Mouse (Mus musculus): ENCODE data around the gene Setd2. TPM values are rescaled to one million over a fixed set of nuclear protein-coding genes. Genes with fewer than 3 reads are reported as not detected.
A peak's percentile ranks its signal among the peaks of the same experiment; 100 is the strongest.

Gene Setd2
- total and polyA plus RNA-seq, 3 experiments = 28.2 to 105 (median 59.2) TPM

GRCm38 (mm10) chr9:110649775-110650174 is 117.4 kb downstream of the Setd2 start:
- Histone ChIP-seq H3K4me1 (ENCODE audit: control insufficient read depth in 1 of 2, insufficient read depth in 2 of 2, low read length in 2 of 2) (peaks cover 2 to 18% of the 10 kb centered on the region in 2 experiments), H3K36me3 (ENCODE audit: control insufficient read depth in 1 of 2, insufficient read depth in 2 of 2, low read length in 2 of 2) (no peaks in the 10 kb centered on the region; a peak in 2 of 4 replicates), H3K9ac (ENCODE audit: control insufficient read depth, low read depth, low read length, poor library complexity, severe bottlenecking) (no peak overlapping the region), H3K9me3 (replicated peaks; ENCODE audit: insufficient read depth, low read length) (no peaks in the 10 kb centered on the region), H3K4me3 (ENCODE audit: control insufficient read depth in 1 of 2, insufficient read depth in 1 of 2, low read depth in 2 of 2, low read length in 2 of 2) (no peak overlapping the region), H3K27ac (ENCODE audit: control insufficient read depth, low read depth, low read length) (no peak overlapping the region), H3K79me2 (ENCODE audit: control insufficient read depth, insufficient read depth, low read length, poor library complexity) (no peaks in the 10 kb centered on the region; the same call in none of the 2 replicates), H3K27me3 (ENCODE audit: control insufficient read depth in 1 of 2, insufficient read depth in 2 of 2, low read length in 2 of 2) (no peaks in the 10 kb centered on the region)
- no peak for TF ChIP-seq USF1 (IDR thresholded peaks at IDR 0.05; ENCODE audit: low read depth, low read length)
- TF ChIP-seq RCOR1 (IDR thresholded peaks at IDR 0.05; ENCODE audit: low read depth, low read length) = no peak
- TF ChIP-seq SIN3A (IDR thresholded peaks at IDR 0.05; ENCODE audit: low read length) = no peak
- TF ChIP-seq UBTF (IDR thresholded peaks at IDR 0.05; ENCODE audit: borderline replicate concordance, insufficient read depth, low read depth, low read length) = no peak
- no peak for TF ChIP-seq EP300 (IDR thresholded peaks at IDR 0.05; ENCODE audit: low read depth in 1 of 2, low read length in 2 of 2)
- no peak for TF ChIP-seq MYC (IDR thresholded peaks at IDR 0.05; ENCODE audit: low read depth, low read length)
- TF ChIP-seq POLR2AphosphoS5 (IDR thresholded peaks at IDR 0.05; ENCODE audit: borderline replicate concordance, low read depth, low read length) = no peak
- DNase-seq (ENCODE audit: low read depth, low spot score) = no peak

GRCm38 (mm10) chr9:110651931-110652722 is 119.7 kb downstream of the Setd2 start:
- DNase-seq (ENCODE audit: low read depth, low spot score) = peak; percentile 14

GRCm38 (mm10) chr9:110652963-110653654 is 120.7 kb downstream of the Setd2 start:
- H3K4me3 ChIP-seq (ENCODE audit: control insufficient read depth in 1 of 2, insufficient read depth in 1 of 2, low read depth in 2 of 2, low read length in 2 of 2) = peak overlapping the region; percentile 69 to 83
- peaks cover 0 to 3% of the 10 kb centered on the region in 2 experiments; a peak in 2 of 4 replicates for H3K36me3 ChIP-seq (ENCODE audit: control insufficient read depth in 1 of 2, insufficient read depth in 2 of 2, low read length in 2 of 2)
- peak overlapping the region; percentile 80 for H3K9ac ChIP-seq (ENCODE audit: control insufficient read depth, low read depth, low read length, poor library complexity, severe bottlenecking)
- H3K4me1 ChIP-seq (ENCODE audit: control insufficient read depth in 1 of 2, insufficient read depth in 2 of 2, low read length in 2 of 2) = peaks cover 2 to 26% of the 10 kb centered on the region in 2 experiments
- no peaks in the 10 kb centered on the region for H3K27me3 ChIP-seq (ENCODE audit: control insufficient read depth in 1 of 2, insufficient read depth in 2 of 2, low read length in 2 of 2)
- no peak for DNase-seq (ENCODE audit: low read depth, low spot score)
- no peak overlapping the region for H3K27ac ChIP-seq (ENCODE audit: control insufficient read depth, low read depth, low read length)
- peaks cover 11% of the 10 kb centered on the region for H3K79me2 ChIP-seq (ENCODE audit: control insufficient read depth, insufficient read depth, low read length, poor library complexity)
- no peaks in the 10 kb centered on the region for H3K9me3 ChIP-seq (replicated peaks; ENCODE audit: insufficient read depth, low read length)
- TF ChIP-seq GATA1 (IDR thresholded peaks at IDR 0.05; ENCODE audit: low read depth, low read length) = no peak
- TF ChIP-seq CHD1 (IDR thresholded peaks at IDR 0.05; ENCODE audit: low read depth, low read length) = no peak
- TF ChIP-seq RAD21 (IDR thresholded peaks at IDR 0.05; ENCODE audit: low read depth, low read length) = no peak
- TF ChIP-seq MAFK (IDR thresholded peaks at IDR 0.05; ENCODE audit: borderline replicate concordance, low read depth, low read length) = no peak
- no peak for TF ChIP-seq POLR2AphosphoS2 (IDR thresholded peaks at IDR 0.05; ENCODE audit: low read length)
- no peak for TF ChIP-seq CHD2 (IDR thresholded peaks at IDR 0.05; ENCODE audit: low read length)
- TF ChIP-seq POLR2A (IDR thresholded peaks at IDR 0.05; ENCODE audit: control insufficient read depth in 1 of 2, insufficient read depth in 1 of 2, low read depth in 1 of 2, low read length in 2 of 2, poor library complexity in 1 of 2) = no peak
- no peak for TF ChIP-seq ZMIZ1 (IDR thresholded peaks at IDR 0.05; ENCODE audit: low read depth, low read length)
- no peak for TF ChIP-seq CTCF (IDR thresholded peaks at IDR 0.05 in 2 of 3, conservative IDR thresholded peaks at IDR 0.05 in 1 of 3; ENCODE audit: control insufficient read depth in 1 of 3, insufficient read depth in 1 of 3, low read depth in 2 of 3, low read length in 3 of 3, poor library complexity in 1 of 3, severe bottlenecking in 1 of 3)
- TF ChIP-seq TAL1 (IDR thresholded peaks at IDR 0.05; ENCODE audit: low read length) = no peak
- TF ChIP-seq ELF1 (IDR thresholded peaks at IDR 0.05; ENCODE audit: low read depth, low read length) = no peak
- TF ChIP-seq SMC3 (IDR thresholded peaks at IDR 0.05; ENCODE audit: low read depth, low read length) = no peak
- no peak for TF ChIP-seq ETS1 (IDR thresholded peaks at IDR 0.05; ENCODE audit: low read depth, low read length)
- no peak for TF ChIP-seq EP300 (IDR thresholded peaks at IDR 0.05; ENCODE audit: low read depth in 1 of 2, low read length in 2 of 2)
- no peak for TF ChIP-seq E2F4 (IDR thresholded peaks at IDR 0.05; ENCODE audit: borderline replicate concordance, low read depth, low read length)
- no peak for TF ChIP-seq GABPA (IDR thresholded peaks at IDR 0.05; ENCODE audit: low read depth, low read length)
- TF ChIP-seq BHLHE40 (IDR thresholded peaks at IDR 0.05; ENCODE audit: borderline replicate concordance, low read depth, low read length) = no peak
- no peak for TF ChIP-seq ZNF384 (IDR thresholded peaks at IDR 0.05; ENCODE audit: low read depth, low read length)

More at GRCm38 (mm10) chr9:110651931-110652722, 119.7 kb downstream of the Setd2 start:
- Histone ChIP-seq H3K27ac (ENCODE audit: control insufficient read depth, low read depth, low read length) (no peak overlapping the region), H3K9ac (ENCODE audit: control insufficient read depth, low read depth, low read length, poor library complexity, severe bottlenecking) (no peak overlapping the region), H3K79me2 (ENCODE audit: control insufficient read depth, insufficient read depth, low read length, poor library complexity) (peaks cover 6% of the 10 kb centered on the region), H3K27me3 (ENCODE audit: control insufficient read depth in 1 of 2, insufficient read depth in 2 of 2, low read length in 2 of 2) (no peaks in the 10 kb centered on the region), H3K4me1 (ENCODE audit: control insufficient read depth in 1 of 2, insufficient read depth in 2 of 2, low read length in 2 of 2) (peaks cover 2 to 22% of the 10 kb centered on the region in 2 experiments), H3K36me3 (ENCODE audit: control insufficient read depth in 1 of 2, insufficient read depth in 2 of 2, low read length in 2 of 2) (peaks cover 0 to 2% of the 10 kb centered on the region in 2 experiments; a peak in 2 of 4 replicates), H3K4me3 (ENCODE audit: control insufficient read depth in 1 of 2, insufficient read depth in 1 of 2, low read depth in 2 of 2, low read length in 2 of 2) (no peak overlapping the region), H3K9me3 (replicated peaks; ENCODE audit: insufficient read depth, low read length) (no peaks in the 10 kb centered on the region)
- TF ChIP-seq EP300 (IDR thresholded peaks at IDR 0.05; ENCODE audit: low read depth in 1 of 2, low read length in 2 of 2) = no peak

Data from MEL (cell line).